ENCODE assay signal across 16 mouse cellular contexts in the genomic region with DNA sequence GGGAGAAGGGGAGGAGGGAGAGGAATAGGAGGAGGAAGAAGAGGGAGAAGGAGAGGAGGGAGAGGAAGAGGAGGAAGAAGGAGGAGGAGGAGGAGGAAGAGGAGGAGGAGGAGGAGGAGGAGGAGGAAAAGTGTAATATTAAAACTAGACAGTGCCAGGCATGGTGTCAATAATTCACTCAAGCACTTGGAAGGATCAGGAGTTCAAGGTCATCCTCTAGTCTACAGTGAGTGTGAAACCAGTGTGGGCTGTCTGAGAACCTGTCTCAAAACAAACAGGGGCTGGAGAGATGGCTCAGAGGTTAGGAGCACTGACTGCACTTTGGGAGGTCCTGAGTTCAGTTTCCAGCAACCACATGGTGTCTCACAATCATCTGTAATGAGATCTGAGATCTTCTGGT. TPM values are rescaled to one million over a fixed set of nuclear protein-coding genes. Genes with fewer than 3 reads are reported as not detected.
"Had no signal": no experiment of that assay in that cellular context is flagged by ENCODE, and none has a peak within 500 bp of the region (broad histone marks: within the 10 kb centered on the region; RNA-seq: fewer than 3 reads in every experiment).

No protein-coding gene starts in this region.

- H3K36me3 ChIP-seq: neural tube, embryonic 15.5 days; stomach, embryonic 15.5 days had no signal

- H3K4me3 ChIP-seq: neural tube, embryonic 13.5 days; neural tube, embryonic 15.5 days; stomach, embryonic 15.5 days had no signal

- DNase-seq: spleen, adult 18-20 months; thymus, adult 18-20 months; thymus, adult 2 months; thymus, postnatal 14 days; thymus, postnatal 25 days; thymus, postnatal 4 days had no signal

- H3K27ac ChIP-seq: neural tube, embryonic 13.5 days; neural tube, embryonic 15.5 days; stomach, embryonic 15.5 days; stomach, postnatal 0 days had no signal

RNA-seq across cellular contexts. Expression of a gene that starts 6.0 kb away (rescaled TPM):
- polyA plus RNA-seq: spleen, adult 2 months had no signal

RNA-seq across cellular contexts. Expression of a gene that starts 15.9 kb away (rescaled TPM):
- polyA plus RNA-seq: small intestine, adult 2 months; spleen, adult 2 months; stomach, embryonic 14.5 days; stomach, embryonic 15.5 days; stomach, embryonic 16.5 days; stomach, postnatal 0 days; thymus, adult 2 months; thymus, postnatal 0 days; urinary bladder, adult 2 months had no signal
